Mouse (Mus musculus): ENCODE results near the gene Ankfy1.
"Not testable (repeated sequence)": the region's sequence is repeated elsewhere in the genome, so short reads cannot be mapped to it uniquely, and the experiment has no call there.

Ankfy1 gene

DNA sequence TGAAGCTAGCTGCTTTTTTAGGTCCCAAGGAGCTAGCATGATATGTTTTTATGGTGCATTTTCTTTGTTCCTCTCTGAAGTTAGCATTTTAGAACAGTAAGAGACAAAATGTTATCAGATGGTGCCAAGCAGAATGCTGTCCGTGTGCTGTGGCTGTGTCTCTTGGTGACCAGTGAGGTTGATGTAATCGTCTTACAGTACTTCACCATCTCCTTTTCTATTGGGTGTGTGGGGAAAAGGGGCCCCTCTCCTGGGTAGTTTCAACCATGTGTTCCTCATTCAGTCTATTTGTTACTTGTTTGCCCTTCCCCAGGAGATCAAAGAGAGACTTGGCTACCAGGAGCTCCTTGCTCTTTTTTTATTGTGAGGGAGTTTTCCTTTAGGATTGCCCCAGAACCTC lies 33.4 kb downstream of the Ankfy1 start:
- DNase-seq (ENCODE audit: low spot score in 2 of 2): no peak

DNA sequence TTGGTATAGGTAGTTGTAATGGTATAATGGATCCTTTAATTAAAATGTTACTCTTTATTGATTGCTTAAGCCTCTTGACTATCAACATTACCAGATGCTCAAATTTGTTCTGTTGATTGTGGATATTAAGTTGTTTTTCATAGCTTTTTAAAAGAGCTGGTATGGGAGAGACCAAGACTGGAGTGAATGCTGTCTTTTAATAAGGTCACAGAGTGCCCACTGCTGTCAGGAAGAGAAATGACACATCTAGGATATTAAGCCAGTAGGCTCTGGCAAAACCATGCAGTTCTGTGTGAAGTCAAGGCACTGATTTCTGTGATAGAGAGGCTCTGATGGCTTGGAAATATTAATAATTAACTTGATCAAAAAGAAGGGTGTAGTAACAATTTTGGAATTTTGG lies 34.1 kb downstream of the Ankfy1 start:
- DNase-seq (ENCODE audit: low spot score in 2 of 2): no peak

DNA sequence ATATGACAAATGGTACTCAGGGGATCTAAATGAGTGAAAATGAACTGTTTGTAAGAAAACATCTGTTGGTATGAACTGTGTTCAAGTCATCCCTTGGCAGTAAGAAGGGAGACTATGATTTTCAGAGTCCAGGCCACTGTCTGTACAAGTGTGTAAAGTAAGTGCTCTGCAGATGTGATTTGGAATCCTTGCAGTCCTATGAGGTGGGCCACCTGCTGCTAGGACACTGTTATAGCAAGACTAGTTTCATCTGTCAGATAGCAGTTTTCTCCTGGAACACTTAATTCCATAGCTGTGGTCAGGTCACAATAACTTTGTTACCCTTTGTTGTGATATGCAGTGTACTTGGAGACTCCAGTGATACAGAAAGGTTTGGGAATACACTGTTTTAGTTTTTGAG lies 36.2 kb downstream of the Ankfy1 start:
- DNase-seq (ENCODE audit: low spot score in 2 of 2): no peak

GRCm38 (mm10) chr11:72733736-72734135 lies 43.9 kb downstream of the Ankfy1 start:
- no peak for DNase-seq (ENCODE audit: low spot score in 2 of 2)

DNA sequence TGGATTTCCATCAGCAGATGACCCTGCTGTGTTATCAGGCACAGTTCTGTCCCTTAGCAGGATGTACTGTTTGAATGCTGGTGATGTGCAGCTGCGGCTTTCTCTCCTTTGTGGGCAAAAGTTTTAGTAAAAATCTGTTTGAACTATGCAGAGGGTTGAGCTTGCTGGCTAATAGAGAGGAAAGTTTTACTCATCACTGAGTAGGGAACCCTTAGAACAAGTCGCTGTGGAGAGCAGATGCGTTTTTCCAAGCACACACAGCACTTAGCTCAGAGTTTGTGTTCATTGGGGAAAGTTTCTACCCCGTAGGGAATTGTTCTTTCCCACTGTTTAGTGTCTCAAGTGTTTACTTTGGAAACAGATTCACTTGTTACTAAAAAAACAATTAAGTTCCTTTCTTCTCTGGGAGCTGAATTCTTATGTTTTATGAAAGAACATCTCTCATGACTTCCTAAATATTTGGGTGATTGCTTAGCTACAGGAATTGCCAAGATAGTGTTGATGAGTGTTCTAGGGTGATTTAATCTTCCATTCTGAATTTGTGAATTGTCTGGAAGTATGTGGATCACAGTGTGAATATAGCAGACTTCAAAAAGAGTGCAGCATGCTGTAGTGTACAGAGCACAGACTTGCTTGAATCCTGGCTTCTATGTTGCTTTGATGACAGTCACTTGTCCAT lies 45.2 kb downstream of the Ankfy1 start:
- DNase-seq (ENCODE audit: low spot score in 2 of 2): no peak

- DNase-seq (ENCODE audit: low spot score in 2 of 2): no peak
Observed at GRCm38 (mm10) chr11:72735519-72735860, 45.7 kb downstream of the Ankfy1 start.

GRCm38 (mm10) chr11:72736320-72736719 lies 46.5 kb downstream of the Ankfy1 start:
- DNase-seq (ENCODE audit: low spot score in 2 of 2): no peak

- DNase-seq (ENCODE audit: low spot score in 2 of 2): not testable (repeated sequence)
Observed at GRCm38 (mm10) chr11:72737517-72737916, 47.7 kb downstream of the Ankfy1 start.

- DNase-seq (ENCODE audit: low spot score in 2 of 2): no peak
Observed at GRCm38 (mm10) chr11:72739048-72739447, 49.2 kb downstream of the Ankfy1 start.

GRCm38 (mm10) chr11:72751956-72752355 lies 62.1 kb downstream of the Ankfy1 start:
- DNase-seq (ENCODE audit: low spot score in 2 of 2): no peak

GRCm38 (mm10) chr11:72758316-72758715 lies 68.5 kb downstream of the Ankfy1 start:
- DNase-seq (ENCODE audit: low spot score in 2 of 2): no peak

DNA sequence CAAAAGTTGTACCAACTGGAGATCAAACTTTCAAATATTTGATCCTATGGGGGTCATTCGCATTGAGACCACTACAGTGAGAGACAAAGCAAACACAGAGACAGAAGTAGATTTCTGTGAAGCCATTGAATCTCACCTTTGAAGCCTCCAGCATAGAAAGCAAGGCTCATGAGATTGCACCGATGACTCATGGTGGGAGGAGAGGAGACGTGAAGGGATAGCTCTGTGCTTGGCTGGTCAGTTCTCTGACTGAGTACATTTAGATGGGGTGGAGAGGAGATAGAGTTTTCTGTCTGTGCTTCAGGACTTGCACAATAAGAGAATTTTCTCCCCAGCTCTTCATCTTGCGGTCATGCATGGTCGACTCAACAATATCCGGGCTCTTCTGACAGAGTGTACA lies 69.8 kb downstream of the Ankfy1 start:
- DNase-seq (ENCODE audit: low spot score in 2 of 2): no peak

- no peak for DNase-seq (ENCODE audit: low spot score in 2 of 2)
Observed at GRCm38 (mm10) chr11:72760781-72761180, 71.0 kb downstream of the Ankfy1 start.

GRCm38 (mm10) chr11:72764270-72764669 lies 74.5 kb downstream of the Ankfy1 start:
- no peak for DNase-seq (ENCODE audit: low spot score in 2 of 2)

DNA sequence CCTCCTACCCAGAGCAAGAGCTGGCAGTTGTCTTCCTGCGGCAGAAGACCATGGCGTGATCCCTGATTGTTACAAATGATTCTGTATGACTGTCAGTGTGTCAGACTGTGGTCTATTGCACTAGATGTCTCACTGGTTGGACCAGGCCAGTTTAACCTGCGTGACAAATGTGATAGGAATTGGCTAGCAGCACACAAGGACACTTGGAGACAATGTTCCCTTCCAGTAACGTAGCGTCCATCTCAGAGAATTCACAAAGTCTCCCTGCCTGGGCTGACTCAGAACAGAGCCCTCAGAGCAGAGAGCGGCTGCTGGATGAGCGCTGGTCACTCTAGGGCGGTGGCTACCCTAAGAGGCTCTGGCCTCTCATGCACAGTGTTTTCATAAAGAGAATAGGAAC lies 77.9 kb downstream of the Ankfy1 start:
- DNase-seq (ENCODE audit: low spot score in 2 of 2): no peak

DNA sequence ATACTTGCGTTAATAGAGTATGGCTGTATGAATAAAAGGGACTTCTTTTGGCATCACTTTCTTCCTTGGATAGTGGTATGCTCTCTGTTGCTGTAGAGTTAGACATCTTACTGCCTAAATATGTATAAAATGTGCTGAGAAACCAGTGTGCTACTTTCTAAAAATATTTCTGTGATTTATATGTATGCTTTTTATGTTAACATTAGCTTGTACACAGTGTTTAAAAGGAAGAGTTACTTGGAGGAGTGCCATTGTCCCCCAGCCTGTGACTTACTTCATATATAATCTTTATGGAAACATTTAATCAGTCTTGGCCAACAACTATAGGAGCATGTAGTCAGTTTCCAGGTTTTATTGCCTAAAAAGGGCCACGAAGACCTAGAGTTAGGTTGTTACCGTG lies 79.3 kb downstream of the Ankfy1 start:
- no peak for DNase-seq (ENCODE audit: low spot score in 2 of 2)

GRCm38 (mm10) chr11:72770324-72770723 lies 80.5 kb downstream of the Ankfy1 start:
- no peak for DNase-seq (ENCODE audit: low spot score in 2 of 2)

DNA sequence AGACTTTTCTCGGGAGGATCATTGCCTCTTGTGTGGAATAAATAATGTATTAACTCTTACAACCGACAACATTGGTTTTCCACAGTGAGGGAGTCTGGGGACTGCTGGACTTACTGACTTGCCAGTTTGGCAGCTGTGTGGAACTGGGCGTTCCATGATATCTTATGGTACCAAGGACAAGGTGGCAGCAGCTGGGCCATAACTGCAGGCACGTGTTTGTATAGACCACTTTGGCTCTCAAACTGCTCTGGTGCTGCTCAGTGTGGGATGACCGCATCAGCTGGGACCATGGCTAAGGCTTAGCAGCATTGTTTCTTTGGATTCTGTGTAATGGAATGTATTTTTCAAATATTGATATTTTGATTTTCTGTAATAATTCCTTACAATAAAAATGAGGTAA lies 81.0 kb downstream of the Ankfy1 start:
- no peak for DNase-seq (ENCODE audit: low spot score in 2 of 2)

GRCm38 (mm10) chr11:72771461-72771860 lies 81.7 kb downstream of the Ankfy1 start:
- DNase-seq (ENCODE audit: low spot score in 2 of 2): no peak

DNA sequence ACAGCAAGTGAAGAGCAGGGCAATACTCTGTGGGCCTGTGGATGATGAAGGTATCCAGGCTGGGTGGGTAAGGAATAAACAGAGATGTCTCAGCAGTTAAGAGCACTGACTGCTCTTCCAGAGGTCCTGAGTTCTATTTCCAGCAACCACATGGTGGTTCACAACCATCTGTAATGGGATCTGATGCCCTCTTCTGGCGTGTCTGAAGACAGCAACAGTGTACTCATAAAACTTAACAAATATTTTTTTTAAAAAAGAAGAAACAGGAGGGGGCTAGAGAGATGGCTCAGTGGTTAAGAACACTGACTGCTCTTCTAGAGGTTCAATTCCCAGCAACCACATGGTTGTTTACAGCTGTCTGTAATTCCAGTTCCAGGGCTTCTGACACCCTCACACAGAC lies 82.8 kb downstream of the Ankfy1 start:
- not testable (repeated sequence) for DNase-seq (ENCODE audit: low spot score in 2 of 2)

DNA sequence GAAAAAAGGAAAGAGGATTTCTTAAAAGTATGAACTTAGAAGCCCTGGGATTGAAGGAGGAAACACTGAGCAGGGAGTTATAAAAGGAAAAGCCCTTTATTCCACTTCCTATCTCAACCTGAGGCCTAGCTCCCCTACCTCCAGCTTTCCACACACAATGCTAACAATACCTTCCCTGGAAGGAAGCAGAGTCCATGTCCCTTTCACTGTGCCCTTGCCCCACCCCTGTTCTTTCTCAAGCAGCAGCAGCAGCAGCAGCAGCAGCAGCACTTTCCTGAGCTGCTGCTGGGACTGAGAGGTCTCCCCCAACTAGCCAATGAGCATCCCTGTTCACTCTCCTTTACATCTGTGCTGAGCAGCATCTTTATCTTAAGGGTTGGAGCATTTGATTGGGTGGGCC lies 89.2 kb downstream of the Ankfy1 start:
- no peak for DNase-seq (ENCODE audit: low spot score in 2 of 2)

GRCm38 (mm10) chr11:72782103-72782502 lies 92.3 kb downstream of the Ankfy1 start:
- DNase-seq (ENCODE audit: low spot score in 2 of 2): no peak

DNA sequence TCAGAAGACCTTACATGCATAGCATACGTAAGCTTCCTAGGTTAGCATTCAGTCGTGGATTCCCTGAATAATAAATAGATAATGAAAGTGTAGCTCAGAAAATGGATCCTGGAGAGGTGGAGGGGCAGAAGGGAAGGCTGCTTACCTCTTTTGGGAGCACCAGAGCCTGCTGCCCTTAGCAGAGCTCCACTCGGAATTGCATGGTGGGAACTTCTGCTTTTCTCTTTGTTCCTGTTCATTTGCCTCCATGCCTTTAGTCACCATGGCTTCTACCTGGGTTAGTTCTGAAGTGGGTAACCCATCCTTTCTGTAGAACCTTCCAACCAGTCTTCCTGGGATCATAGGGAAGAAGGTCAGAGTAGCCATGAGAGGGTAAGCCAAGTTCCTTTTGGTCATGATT lies 92.7 kb downstream of the Ankfy1 start:
- no peak for DNase-seq (ENCODE audit: low spot score in 2 of 2)

- DNase-seq (ENCODE audit: low spot score in 2 of 2): no peak
Observed at GRCm38 (mm10) chr11:72792033-72792432, 102.2 kb downstream of the Ankfy1 start.

- no peak for DNase-seq (ENCODE audit: low spot score in 2 of 2)
Observed at GRCm38 (mm10) chr11:72795149-72795454, 105.3 kb downstream of the Ankfy1 start.

All from frontal cortex, postnatal 14 days (tissue).